Mouse (Mus musculus) embryonic facial prominence, embryonic 14.5 days (tissue): ENCODE results near the gene Cpne4. TPM values are rescaled to one million over a fixed set of nuclear protein-coding genes. Genes with fewer than 3 reads are reported as not detected.

Experiments used
- ATAC-seq: fragments of 200-750 bp; cut with Nextera tagmentation; 2 replicates; pipeline ENCODE4 v1.8.0; 2017; ENCODE audit warnings: low read depth, moderate number of reproducible peaks, moderate TSS enrichment
- DNase-seq: peaks from one replicate; pipeline ENCODE4 v3.0.0-alpha.2; 2015; ENCODE audit warnings: low spot score
- H3K27ac ChIP-seq: fragments of 300-500 bp; sonication (generic); replicated peaks from 2 replicates; pipeline ENCODE4 v1.5.1; 2014; ENCODE audit warnings: low read depth, mild to moderate bottlenecking, low read length, moderate library complexity
- H3K27me3 ChIP-seq: fragments of 300-500 bp; sonication (generic); replicated peaks from 2 replicates; pipeline ENCODE4 v1.6.1; 2014; ENCODE audit warnings: low read length; ENCODE audit not compliant: control insufficient read depth, insufficient read depth
- H3K36me3 ChIP-seq: fragments of 300-500 bp; sonication (generic); 2 replicates; pipeline ENCODE4 v1.6.1; 2014; ENCODE audit warnings: low read length, mixed read lengths; ENCODE audit not compliant: control insufficient read depth, insufficient read depth
- H3K4me1 ChIP-seq: fragments of 300-500 bp; sonication (generic); 2 replicates; pipeline ENCODE4 v1.6.1; 2014; ENCODE audit warnings: antibody characterized with exemption, low read length; ENCODE audit not compliant: control insufficient read depth, insufficient read depth
- H3K4me2 ChIP-seq: fragments of 300-500 bp; sonication (generic); 2 replicates; pipeline ENCODE4 v1.6.1; 2014; ENCODE audit warnings: low read depth, mild to moderate bottlenecking, low read length, moderate library complexity, mixed read lengths
- H3K4me3 ChIP-seq: fragments of 300-500 bp; sonication (generic); 2 replicates; pipeline ENCODE4 v1.5.1; 2014; ENCODE audit warnings: low read depth, mild to moderate bottlenecking, low read length
- H3K9ac ChIP-seq: fragments of 300-500 bp; sonication (generic); 2 replicates; pipeline ENCODE4 v1.6.1; 2014; ENCODE audit warnings: low read depth, mild to moderate bottlenecking, low read length, moderate library complexity, mixed read lengths
- H3K9me3 ChIP-seq: fragments of 300-500 bp; sonication (generic); 2 replicates; pipeline ENCODE4 v1.6.1; 2016; ENCODE audit warnings: low read length; ENCODE audit not compliant: control insufficient read depth
- whole genome bisulfite sequencing: fragments of 180-500 bp; shearing (Covaris S2); extraction: QIAGEN DNeasy Blood & Tissue Kit; methylation state at CpG from one replicate; pipeline ENCODE4 v1.1.7; 2014; 5-methylcytosine and 5-hydroxymethylcytosine counted together
- microRNA-seq: library from miRNA; unstranded; fragments of <30 nt; microRNA quantifications from one replicate; pipeline ENCODE4, GENCODE M21; 2016; ENCODE audit warnings: borderline number of aligned reads
- polyA plus RNA-seq: library from polyadenylated mRNA; unstranded; fragments of >200 nt; fragmentation: Nextera tagmentation; extraction: Ambion mirVana; gene quantifications from 2 replicates; pipeline ENCODE4 v1.2.1, GENCODE M21; 2014

Gene Cpne4
- polyA plus RNA-seq, 1 experiment from 2014 or later: 2.4 TPM

DNA sequence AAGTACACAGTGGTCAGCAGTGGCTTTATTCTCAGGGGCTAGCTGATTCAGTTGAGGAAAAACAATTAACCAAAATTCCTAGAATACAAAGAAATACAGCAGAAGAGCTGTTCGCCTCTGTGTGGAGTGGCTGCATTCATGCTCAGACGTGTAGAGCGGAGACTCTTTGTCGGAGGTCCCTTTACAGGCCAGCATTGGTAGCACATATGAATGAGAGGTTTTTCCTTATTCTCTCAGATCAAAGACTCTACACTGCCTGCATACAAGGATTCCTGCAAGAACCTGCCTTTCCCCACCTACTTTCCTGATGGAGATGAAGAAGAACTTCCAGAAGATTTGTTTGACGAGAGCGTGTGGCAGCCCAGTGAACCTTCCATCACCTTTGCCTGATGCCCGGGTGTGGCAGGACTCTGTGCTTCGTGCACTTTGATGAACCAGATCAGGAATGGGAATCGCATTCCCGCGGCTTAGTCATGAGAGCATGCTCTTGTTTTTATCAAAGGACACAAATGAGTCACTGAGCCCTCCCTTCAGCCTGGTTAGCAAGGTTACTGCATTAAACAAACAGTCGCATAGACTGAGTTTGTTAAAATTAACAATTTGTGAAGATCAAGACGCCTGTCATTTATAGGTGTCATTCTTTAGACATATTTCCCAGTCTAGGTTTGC is 529.8 kb downstream of the Cpne4 start:
- DNase-seq (no peak), ATAC-seq (no peak)
- Histone ChIP-seq H3K36me3 (peaks cover 46% of the 10 kb centered on the region), H3K4me1 (no peaks in the 10 kb centered on the region), H3K4me3 (no peak overlapping the region), H3K9me3 (no peaks in the 10 kb centered on the region), H3K27ac (no peak overlapping the region), H3K27me3 (no peaks in the 10 kb centered on the region), H3K9ac (no peak overlapping the region), H3K4me2 (no peak overlapping the region)
- WGBS: 93% methylated on average over 13 of the region's 13 CpGs

DNA sequence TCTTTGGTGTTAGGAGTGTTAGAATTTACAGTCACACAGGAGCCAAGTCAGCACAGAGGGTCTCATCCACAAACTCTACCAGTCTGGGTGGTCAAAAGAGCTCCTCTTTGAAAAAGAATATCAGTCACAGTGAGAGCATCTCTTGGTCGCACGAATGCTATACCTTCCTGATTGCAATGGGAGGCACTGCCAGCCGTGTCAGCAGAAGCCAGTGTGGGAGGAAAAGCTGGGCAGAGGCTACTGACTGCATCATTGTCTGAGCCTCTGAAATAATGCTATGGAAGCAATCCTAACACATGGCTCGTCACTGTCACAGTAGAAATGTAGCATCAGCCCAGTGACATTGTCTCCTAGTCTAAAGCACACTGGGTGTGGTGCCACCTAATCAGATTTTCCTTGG is 531.4 kb downstream of the Cpne4 start:
- 92% methylated on average over 4 of the region's 4 CpGs for WGBS
- H3K4me2 ChIP-seq: no peak overlapping the region
- no peaks in the 10 kb centered on the region for H3K27me3 ChIP-seq
- no peaks in the 10 kb centered on the region for H3K4me1 ChIP-seq
- no peak overlapping the region for H3K4me3 ChIP-seq
- H3K9ac ChIP-seq: no peak overlapping the region
- peaks cover 38% of the 10 kb centered on the region for H3K36me3 ChIP-seq
- DNase-seq: no peak
- no peaks in the 10 kb centered on the region for H3K9me3 ChIP-seq
- H3K27ac ChIP-seq: no peak overlapping the region
- no peak for ATAC-seq

- DNase-seq (no peak), ATAC-seq (no peak)
- 94% methylated on average over 3 of the region's 3 CpGs for WGBS
- no peak overlapping the region for H3K27ac ChIP-seq
- no peaks in the 10 kb centered on the region for H3K4me1 ChIP-seq
- H3K9me3 ChIP-seq: no peaks in the 10 kb centered on the region
- H3K4me2 ChIP-seq: no peak overlapping the region
- H3K36me3 ChIP-seq: peaks cover 26% of the 10 kb centered on the region
- H3K4me3 ChIP-seq: no peak overlapping the region
- no peaks in the 10 kb centered on the region for H3K27me3 ChIP-seq
- no peak overlapping the region for H3K9ac ChIP-seq
Measured at GRCm38 (mm10) chr9:105080246-105080645, 533.2 kb downstream of the Cpne4 start.

Small RNA genes within 50 kb of the gene (microRNA-seq; reads per million reads assigned to microRNA genes)
- not detected for gene Gm23391

Other genes with a start within 250 kb of the Cpne4 start
- gene Acpp, start 209.5 kb upstream of the Cpne4 start, polyA plus RNA-seq: 2.3 and 2.4 TPM in 2 replicates